Mouse (Mus musculus) cerebellum, postnatal 10 days (tissue): ENCODE measurements at regions not wholly inside any gene's neighbourhood (a gene's known extent, or its start where the extent isn't known, plus 50 kb on each side); places are given as distances from the start of the nearest gene placed in this dataset.
"Not testable (repeated sequence)": the region's sequence is repeated elsewhere in the genome, so short reads cannot be mapped to it uniquely, and the experiment has no call there.

ENCODE experiments used
- DNase-seq, 2 experiments: peaks; one replicate each; pipeline ENCODE4 v3.0.0; 2021; ENCODE audit warnings: mixed read lengths in 2 of 2

DNA sequence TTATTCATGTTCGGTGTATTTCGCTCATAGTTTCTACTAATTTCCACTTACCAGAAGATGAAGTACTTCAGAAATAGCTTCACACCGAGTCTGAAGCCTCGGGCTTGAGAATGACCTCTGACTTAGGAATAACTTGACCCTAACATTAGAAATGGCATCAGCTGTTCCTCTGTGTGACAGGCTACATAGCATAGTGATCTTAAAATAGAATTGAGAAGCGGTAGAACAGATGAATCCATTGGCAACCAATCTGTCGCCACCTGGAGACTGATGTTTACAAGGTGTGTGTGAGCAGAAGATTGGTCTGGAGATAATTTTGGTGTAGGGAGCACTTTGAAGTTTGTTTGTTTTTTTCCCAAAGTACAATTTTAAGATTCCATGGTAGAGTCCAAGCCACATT, 60.9 kb upstream of the Ahi1 start:
- DNase-seq, result no peak

DNA sequence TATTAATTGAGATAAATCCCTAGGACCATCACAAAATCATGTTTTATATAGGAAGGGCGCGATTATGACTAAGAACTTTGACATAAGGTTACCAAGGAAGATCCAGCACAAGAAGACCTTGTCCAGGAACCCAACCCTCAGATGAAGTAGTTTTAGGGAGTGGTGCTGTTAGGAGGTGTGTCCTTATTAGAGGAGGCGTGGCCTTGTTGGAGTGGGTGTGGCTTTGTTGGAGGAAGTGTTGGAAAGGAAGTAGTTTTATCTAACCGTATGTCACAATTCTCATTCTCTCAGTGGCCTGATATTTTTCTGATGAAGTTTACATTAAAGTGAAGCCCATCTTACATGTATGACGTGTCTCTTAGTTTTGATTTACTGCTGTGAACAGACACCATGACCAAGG, 68.7 kb upstream of the Ahi1 start:
- no peak for DNase-seq

DNA sequence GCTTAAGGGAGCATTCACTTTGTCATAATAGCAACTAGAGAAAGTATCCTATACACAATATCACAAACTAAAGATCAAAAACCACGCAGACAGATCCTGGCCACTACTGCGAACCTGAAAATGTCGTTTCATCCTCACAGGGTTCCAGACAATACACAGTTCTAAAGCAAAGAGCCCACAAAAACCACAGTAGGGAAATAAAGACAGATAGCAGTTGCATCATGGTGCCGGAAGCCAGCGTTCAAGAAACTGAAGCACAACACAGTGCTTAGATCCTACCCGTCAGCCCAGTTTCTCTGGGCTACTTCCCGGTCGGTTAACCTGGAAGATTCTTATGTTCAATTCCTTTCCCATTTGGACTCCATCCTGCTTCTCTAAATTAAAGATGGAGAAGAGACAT, 69.7 kb upstream of the Ahi1 start:
- no peak for DNase-seq

DNA sequence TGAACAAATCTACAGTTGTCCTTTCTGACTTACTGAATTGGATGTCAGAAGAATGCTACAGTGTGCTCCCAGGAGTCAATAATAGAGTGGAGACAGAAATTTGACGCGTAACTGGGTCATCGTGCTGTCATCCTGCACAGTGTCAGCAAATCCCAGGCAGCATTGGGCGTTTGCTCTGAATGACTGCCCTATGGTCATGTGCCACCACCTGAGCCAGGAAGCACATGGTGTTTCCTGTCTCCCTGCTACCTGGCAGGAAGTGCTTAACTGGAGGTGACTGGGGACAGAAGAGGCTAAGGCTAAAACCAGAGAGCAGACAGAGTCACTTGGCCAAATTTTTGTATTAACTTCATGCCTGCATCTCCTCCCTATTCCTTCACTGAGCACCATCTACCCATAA, 72.1 kb upstream of the Ahi1 start:
- DNase-seq, result no peak

DNA sequence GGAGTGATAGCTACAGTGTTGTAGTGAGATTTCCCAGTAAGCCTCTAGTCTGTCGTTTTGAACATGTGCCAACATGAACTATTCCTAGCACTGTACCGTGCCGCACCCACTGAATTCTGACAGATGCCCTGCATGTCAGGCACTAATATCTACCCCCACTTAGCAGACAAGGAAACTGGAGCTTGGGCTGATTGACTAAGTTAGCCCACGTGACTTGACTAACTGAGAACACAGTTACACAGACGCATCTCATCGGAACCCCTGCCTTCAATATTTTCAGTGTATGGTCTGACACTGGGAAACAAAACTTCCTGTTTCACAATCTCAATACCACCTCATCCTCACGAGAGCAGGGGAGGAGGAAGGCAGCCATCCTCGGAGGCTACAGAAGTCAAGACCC, 72.9 kb upstream of the Ahi1 start:
- DNase-seq, result peak in 1 of 2 experiments; percentile 11

DNA sequence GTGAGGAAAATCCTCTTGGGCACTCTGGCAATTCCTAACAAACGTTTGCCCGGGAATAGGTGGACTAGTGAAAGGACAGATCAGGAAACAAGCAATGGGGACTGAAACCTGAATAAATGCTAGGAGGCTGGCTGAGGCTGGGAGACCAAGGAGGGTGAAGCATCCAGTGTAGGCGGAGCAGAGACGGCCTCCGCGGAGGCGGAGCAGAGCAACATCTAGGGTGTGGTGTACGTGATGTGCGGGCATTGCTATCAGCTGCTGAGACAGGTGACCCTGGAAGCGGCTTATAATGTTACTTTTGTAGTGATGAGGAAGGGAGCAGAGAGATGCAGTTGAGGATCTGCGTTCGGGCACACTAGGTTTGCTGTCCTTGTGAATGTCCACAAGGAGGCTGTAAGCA, 85.3 kb upstream of the Ahi1 start:
- DNase-seq, result no peak

DNA sequence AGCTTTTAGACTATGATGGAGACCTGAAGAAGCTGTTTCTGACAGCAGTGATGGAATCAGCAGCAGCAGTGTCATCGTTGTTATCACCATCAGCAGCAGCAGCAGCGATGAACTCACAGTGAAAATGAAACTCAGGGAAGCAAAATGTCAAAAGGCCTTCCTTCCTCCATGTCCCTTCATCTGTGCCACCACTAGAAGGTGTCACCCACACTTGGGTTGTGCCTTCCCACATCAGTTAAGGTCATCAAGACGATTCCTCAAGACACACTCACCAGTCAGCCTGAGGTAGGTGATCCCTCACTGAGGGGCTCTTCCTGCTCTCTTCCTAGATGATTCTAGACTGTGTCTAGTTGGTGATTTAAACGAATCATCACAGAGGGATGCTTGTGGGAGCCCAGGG, 87.3 kb upstream of the Ahi1 start:
- DNase-seq, result no peak

DNA sequence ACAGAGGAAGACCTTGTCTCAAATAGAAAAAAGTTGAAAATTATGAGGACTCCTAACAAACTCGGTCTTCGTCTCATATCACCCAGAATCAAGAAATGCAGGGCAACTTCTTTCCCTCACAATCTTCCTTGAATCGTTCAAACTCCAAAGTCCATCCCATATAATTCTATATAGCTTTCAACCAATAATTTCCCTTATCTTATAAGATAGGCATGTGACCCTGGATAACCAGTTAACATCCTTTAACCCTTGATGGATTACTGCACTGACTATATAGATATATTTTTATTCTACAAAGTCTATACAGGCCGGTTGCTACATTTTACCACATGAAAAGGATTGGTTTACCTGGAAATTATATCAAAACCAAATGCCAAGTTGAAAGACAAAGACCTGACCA, 94.9 kb upstream of the Ahi1 start:
- no peak for DNase-seq

DNA sequence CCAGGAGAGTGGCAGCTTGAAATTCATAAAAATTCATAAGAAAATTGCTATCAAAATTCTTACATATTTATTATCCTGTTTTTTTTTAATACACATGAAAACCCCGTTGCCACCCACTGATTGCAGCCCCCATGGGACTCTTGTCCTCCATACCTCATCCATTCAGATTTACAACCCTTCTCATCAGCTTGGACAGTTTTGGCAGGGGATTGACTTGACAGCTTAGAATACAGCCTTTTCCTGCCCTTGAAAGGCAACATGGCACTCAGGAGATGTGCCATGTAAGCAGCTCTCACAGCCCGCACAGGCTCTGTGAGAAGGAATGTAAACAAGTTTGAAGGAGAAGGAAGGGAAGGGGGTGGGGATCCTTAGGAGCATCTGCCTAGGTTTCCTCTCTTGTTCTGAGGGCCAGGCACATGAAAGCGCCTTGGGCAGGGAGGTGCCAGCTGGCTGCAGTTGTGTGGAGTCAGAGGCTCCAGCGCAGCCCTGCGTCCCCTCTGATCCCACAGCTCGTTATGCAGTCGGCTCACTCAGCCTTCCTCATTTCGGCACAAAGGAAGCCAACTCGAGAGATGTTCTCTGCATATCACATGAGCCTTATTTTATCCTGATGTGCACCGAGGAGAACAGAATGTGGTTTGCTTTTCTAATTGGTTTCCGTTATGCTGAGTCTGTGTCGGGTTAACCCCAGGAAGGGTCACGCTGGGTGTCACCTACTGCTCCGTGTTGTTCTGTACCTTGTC, 97.6 kb upstream of the Ahi1 start:
- DNase-seq, result peak; percentile 74 to 75

DNA sequence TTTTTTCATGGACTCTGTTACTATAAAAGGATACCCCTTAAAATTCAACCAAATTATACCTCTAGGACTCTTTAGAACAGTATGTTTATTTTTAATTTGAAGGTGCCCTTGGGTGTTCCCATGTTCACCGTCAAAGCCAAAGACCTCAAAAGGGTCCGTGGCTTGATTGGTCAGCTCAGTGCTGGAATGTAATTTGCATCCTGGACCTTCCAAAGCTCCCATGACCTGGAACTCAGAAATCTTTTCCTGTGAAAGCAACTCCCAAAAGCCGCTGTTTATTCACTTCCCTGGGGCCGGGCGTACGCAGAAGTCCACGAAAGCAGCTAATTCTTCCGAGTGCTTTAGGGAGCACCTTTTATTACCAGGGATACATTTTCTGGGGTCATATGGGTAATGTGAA, 105.1 kb upstream of the Ahi1 start:
- no peak for DNase-seq

DNA sequence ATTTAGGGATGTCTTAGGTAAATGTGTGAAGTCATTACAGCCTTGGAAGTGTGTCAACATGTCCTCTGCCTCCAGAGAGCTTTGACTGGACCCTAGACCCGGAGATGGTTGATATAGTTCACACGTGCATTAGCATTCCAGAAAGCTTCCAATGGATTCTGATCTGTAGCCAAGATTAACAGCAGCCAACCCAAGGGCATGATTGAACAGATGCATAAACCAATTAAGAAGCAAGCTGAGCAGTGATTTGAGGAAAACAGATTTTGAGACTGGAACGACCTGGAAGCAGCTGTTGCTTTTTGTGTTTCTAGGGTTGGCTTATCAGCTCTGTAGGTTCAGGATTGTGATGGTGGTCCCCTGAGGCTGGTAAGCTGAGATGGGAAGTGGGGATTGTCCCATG, 109.1 kb upstream of the Ahi1 start:
- DNase-seq, result no peak

DNA sequence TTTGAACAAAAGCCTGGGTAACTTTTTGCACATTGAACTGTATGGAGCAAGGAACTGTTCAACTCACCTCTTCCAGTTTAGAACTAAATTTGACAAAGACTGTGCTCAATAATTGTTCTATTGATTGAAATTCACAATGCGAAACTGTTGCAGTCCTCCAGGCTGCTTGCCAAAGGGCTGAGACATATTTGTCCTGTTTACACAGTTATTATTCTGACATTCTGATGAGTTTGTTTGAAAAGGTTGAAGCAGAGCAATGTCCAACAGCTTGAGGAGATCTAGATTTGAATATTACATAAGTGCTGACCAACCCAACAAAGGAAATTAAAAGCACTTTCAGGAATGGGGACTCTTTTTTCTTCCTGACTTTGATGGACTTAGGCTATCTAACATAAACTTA, 110.2 kb upstream of the Ahi1 start:
- no peak for DNase-seq

DNA sequence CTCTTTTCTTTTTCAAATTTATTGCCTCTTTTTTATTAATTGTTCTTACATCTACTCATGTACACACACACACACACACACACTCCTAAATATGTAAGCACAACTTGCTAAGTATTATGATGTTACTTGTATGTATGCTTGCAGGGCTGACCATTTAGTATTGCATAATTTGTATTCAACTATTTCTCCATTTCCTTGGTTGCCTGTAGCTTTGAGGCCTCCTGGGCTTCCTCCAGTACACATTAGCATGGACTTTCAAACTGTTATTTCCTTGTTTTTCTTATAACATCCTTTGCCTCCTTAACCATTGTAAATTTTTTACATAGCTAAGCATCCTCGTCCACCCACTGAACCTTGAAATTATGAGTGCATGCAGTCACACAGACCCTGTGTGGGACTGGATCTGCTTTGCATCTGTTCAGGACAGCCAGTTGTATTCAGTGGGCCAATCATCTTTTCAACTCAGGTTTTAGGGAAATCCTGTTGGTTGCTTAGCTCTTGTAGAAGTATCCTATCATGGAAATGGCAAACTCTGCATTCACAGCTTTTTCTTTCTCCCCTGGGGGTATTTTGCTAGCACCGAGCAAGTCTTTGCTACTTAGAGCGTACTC, 110.8 kb upstream of the Ahi1 start:
- no peak for DNase-seq

DNA sequence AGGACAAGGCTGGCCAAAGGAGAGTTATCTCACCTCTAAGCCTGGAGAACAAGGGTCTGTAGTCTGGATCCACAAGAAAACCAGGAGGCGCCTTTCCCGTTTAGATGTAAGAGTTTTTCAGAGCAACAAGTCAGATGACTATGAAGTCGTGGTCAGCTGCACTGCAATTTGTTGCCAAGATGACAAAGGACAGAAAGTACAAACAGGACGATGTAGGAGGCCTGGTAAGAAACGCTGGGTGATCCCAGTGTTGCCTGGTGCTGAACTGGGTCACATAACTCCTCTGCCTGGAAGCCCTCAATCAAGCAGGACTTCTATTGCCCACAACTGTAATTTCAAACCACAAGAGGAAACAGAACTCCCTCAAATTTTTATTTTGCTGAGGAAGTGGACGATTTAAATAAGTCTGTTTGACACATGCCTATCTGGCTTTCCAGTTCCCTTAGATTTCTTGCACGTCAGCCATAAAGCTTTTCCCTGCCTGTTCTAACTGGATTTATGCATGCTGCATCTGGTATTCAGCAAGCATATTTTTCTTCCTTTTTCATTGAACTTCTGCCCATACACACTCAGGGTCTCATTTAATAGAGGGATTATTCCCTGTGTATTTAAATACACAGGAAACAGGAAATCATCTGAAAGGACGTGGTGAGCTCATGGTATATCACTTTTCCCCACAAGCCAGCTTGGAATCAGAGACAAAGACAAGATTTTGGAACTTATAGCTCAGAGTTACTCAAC, 113.5 kb upstream of the Ahi1 start:
- DNase-seq, result no peak

DNA sequence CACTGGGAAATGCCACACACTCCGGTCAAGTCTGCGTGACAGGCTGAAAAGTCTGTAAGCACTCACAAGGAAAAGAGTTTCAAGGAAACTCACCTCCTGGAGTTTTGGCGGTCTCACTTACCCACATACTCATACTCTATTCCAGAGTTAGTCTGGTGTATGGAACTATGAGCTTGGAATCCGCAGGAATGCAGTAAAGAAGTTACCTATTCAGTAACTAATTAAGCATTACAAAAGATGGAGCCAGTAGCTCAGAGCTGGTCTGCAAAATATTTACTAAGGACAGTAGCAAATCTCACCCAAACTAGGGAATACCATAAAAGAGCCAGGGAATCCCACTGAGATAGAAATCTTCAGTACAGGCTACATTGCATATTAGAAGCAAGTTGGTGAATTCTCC, 111.9 kb upstream of the Pde7b start:
- DNase-seq, result not testable (repeated sequence)

DNA sequence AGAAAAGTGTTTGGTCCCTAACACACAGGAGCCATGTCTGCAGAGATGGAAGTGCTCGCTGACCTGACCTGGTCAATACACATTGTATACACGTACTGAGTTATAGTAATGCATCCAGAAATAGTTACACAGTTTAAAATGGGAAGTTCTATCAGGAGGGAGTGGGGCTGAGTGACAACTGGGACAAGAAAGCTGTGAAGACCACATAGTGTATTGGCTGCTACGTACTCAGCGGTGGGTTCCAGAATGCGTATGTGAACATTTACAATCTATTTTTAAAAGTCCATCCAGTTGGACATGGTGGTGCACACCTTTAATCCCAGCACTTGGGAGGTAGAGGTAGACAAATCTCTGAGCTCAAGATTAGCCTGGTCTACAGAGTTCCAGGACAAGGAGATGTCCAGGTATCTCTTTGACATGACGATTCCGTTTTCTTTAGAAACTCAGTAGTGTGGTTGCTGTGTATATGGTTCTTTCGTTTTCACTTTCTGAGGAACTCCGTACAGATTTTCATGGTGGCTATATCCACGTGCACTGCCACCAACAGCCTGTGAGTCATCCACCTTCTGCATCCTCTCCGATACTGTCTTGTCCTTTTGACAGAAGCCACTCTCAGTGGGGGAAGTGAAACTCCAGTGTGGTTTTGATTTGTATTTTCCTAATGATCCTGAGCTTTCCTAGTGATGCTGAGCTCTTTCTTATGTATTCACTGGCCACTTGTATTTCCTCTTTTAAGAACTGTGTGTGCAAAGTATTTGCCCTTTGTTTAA, 110.1 kb upstream of the Pde7b start:
- DNase-seq, result no peak

DNA sequence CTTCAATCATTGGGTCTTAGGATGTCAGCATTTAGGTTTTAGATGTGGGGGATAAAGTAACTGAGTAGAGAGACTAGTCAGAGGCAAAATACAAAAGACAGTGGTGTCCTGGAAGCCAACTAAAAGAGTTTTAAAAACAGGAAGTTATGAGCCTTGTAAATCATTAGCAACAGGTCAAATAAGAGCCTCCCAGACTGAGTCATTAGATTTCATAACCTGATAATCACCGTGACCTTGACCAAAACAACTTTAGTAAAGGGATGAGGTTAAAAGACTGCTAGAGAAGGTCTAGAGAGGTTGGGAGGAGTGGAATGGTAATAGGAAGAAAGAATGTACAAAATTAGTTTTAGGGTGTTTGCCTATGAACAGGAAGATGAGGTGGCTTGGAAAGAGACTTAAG, 103.4 kb upstream of the Pde7b start:
- no peak for DNase-seq

DNA sequence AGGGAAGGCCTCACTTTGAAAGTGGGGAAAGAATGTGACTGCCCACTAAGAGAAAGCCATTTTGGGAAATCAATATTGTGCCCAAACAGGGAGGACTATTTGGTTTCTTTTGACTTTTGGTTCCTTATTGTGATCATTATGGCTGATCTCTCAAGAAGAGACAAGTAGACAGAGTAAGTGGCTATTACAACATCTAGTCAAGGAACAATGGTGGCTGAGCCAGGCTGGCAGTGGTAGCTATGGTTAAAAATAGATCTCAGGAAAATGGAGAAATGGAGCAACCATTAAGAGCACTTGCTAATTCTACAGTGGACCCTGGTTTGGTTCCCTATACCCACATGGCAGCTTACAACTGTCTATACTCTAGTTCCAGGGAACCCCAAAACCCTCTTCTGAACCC, 102.6 kb upstream of the Pde7b start:
- no peak for DNase-seq

DNA sequence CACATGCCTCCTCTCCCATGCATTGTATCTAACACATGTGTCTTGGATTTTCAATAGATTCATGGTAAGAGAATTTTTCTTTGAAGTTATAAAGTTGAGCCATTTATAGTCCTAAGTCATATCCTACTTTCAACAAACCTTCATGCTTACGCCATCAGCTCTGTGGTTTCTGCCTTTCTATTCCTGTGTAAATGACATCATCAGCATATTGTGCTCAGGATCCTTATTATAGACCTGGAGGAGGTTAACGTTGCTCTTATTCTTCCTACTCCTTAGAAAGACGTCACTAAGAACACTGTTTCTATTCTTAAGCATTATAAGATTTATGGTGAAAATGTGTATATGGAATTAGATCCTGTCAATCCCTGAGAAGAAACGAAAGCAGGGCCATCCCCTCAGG, 93.7 kb upstream of the Pde7b start:
- no peak for DNase-seq

DNA sequence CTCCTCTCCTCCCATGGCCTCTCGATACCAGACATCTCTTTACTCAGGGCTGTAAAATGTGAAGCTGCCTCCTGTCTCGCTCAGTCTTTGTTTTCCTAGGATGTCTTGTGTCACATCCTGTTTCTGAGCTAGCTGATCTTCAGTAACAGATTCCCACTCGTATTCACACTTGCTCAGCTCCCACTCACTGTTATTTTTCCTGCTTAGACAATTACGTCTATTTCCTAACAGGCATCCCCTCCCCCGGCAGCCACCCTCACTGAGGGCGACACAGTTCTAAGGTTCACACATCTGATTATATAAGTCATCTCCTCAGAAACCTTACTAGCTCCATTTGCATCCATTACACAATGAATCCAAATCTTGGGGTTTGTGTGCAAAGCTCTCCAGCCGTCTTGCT, 74.9 kb upstream of the Pde7b start:
- no peak for DNase-seq

DNA sequence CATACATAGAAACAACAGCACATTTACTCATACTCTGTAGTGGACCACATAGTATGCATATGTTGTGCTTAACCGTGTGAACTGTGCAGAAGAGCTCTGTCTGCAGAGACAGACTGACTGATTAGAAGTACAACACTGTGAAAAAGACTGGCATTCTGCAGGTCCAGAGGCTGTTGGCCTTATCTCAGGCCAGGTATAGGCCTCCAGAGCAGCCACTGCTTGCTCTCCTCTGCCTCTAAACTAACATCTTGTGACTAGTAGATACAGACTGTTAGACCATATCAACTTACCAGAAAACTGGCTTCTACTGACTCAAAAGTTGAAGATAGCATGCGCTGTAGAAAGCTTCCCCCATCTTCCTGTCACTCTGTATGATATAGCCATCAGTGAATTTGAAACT, 73.5 kb upstream of the Pde7b start:
- DNase-seq, result no peak

DNA sequence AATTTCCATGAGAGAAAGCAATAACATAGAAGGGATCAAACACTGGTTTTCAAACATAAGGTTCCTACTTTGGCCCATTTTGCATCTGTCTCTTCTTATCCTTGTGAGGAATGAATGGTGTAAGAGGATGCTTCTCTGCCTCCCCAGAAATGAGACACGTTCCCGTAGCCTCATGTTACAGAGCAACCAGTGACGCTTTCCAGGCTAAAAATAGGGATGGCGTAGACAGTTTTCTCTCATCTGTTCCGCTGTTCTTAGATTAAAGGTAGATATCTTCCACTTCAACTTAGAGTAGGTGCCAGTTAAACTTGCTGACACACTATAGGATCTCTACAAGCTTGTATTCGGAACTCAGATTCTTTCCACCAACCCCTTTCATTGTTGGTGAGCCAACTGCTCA, 69.1 kb upstream of the Pde7b start:
- no peak for DNase-seq

DNA sequence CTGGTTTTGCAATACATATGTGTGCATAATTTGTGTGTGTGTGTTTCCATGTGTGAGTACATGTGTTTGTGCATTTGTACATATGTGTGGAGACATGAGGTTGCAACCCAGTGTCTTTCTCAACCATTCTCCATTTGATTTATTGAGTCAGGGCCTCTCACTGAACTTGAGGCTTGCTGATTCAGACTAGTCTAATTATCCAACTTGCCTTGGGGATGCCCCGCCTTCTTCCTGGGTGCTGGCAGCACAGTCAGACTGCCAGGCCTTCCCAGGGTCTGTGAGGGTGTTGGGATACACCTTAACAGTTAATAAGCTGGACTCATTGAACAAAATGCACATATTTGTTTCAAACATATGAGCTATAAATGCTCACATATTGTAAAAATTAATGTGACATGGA, 56.1 kb upstream of the Pde7b start:
- DNase-seq, result no peak
